Mouse (Mus musculus): ENCODE results near the gene Chst4.

GRCm38 (mm10) chr8:110036156-110036555, 3.4 kb downstream of the Chst4 start:
- no peak for TF ChIP-seq CTCF (conservative IDR thresholded peaks at IDR 0.05 in 1 of 2, IDR thresholded peaks at IDR 0.05 in 1 of 2; ENCODE audit: low read depth in 2 of 2, low read length in 2 of 2)
- no peak for TF ChIP-seq RAD21 (IDR thresholded peaks at IDR 0.05; ENCODE audit: low read depth, low read length)
- TF ChIP-seq BHLHE40 (IDR thresholded peaks at IDR 0.05; ENCODE audit: low read depth, low read length): no peak
- TF ChIP-seq SIN3A (IDR thresholded peaks at IDR 0.05; ENCODE audit: low read length): no peak
- no peak for TF ChIP-seq JUND (conservative IDR thresholded peaks at IDR 0.05; ENCODE audit: low read depth, low read length)
- no peak for TF ChIP-seq POLR2A (IDR thresholded peaks at IDR 0.05; ENCODE audit: low read depth, low read length)
- no peak for TF ChIP-seq USF1 (IDR thresholded peaks at IDR 0.05; ENCODE audit: low read depth, low read length)
- TF ChIP-seq CHD1 (IDR thresholded peaks at IDR 0.05; ENCODE audit: low read depth, low read length): no peak
